In genomic region chrX:88115609-88116073, GRCm38 (mm10) we compare ENCODE assay signal across 9 mouse cellular contexts. TPM values are rescaled to one million over a fixed set of nuclear protein-coding genes. Genes with fewer than 3 reads are reported as not detected.
DNase-seq lines count a peak whose midpoint lies in the region; ATAC-seq and TF ChIP-seq lines count a peak whose summit lies in the region.
"Had no signal": no experiment of that assay in that cellular context is flagged by ENCODE, and none has a peak within 500 bp of the region (broad histone marks: within the 10 kb centered on the region; RNA-seq: fewer than 3 reads in every experiment).

Gene Il1rapl1 (minus strand): TSS chrX:88115645.

- ATAC-seq in cerebellum, adult (ENCODE audit: insufficient number of reproducible peaks, low FRiP score, low TSS enrichment), result peak; percentile 84
- ATAC-seq in embryonic facial prominence, embryonic 15.5 days (ENCODE audit: insufficient number of reproducible peaks, low FRiP score, low TSS enrichment, low read depth), result no peak
- peak; percentile 66 for ATAC-seq in midbrain, postnatal 0 days (ENCODE audit: low FRiP score)
- ATAC-seq in granulocyte monocyte progenitor cell, adult 5-6 weeks (replicated peaks; ENCODE audit: poor library complexity, severe bottlenecking), result no peak

- no peak within 1 kb of the TSS for H3K27ac ChIP-seq in embryonic facial prominence, embryonic 15.5 days (replicated peaks)
- peak within 1 kb of the TSS; percentile 51; the same call in 1 of the 2 replicates for H3K27ac ChIP-seq in midbrain, postnatal 0 days (ENCODE audit: low read depth, low read length)

- H3K9ac ChIP-seq in embryonic facial prominence, embryonic 15.5 days, result no peak within 1 kb of the TSS
- peak within 1 kb of the TSS; percentile 1 for H3K9ac ChIP-seq in midbrain, postnatal 0 days (replicated peaks; ENCODE audit: low read length, poor library complexity, severe bottlenecking)

- WGBS in embryonic facial prominence, embryonic 15.5 days, result 17% methylated on average over 12 of the region's 12 CpGs
- WGBS in midbrain, postnatal 0 days, result 29% methylated on average over 12 of the region's 12 CpGs

- no peak for DNase-seq in cerebellum, adult 11 months
- peak; percentile 60 for DNase-seq in Muller cell, postnatal 12 days (ENCODE audit: inconsistent ontology term)
- DNase-seq in layer of hippocampus, adult 9-11 months, result peak; percentile 27
- peak; percentile 70 for DNase-seq in midbrain, postnatal 0 days (ENCODE audit: low spot score)
- DNase-seq in urinary bladder, postnatal 25 days (ENCODE audit: low spot score), result no peak

- peak within 1 kb of the TSS; percentile 44 for H3K4me2 ChIP-seq in embryonic facial prominence, embryonic 15.5 days (replicated peaks)
- H3K4me2 ChIP-seq in midbrain, postnatal 0 days (ENCODE audit: low read depth, low read length, poor library complexity, severe bottlenecking), result peak within 1 kb of the TSS; percentile 48

- H3K36me3 ChIP-seq in embryonic facial prominence, embryonic 15.5 days, result no peaks in the 10 kb centered on the region
- no peaks in the 10 kb centered on the region for H3K36me3 ChIP-seq in midbrain, postnatal 0 days (ENCODE audit: insufficient read depth, low read length)

- TF ChIP-seq CTCF in midbrain, postnatal 0 days (IDR thresholded peaks at IDR 0.05), result peak; percentile 59

- H3K4me3 ChIP-seq in embryonic facial prominence, embryonic 15.5 days (replicated peaks), result peak within 1 kb of the TSS; percentile 44
- peak within 1 kb of the TSS; percentile 43 for H3K4me3 ChIP-seq in midbrain, postnatal 0 days (ENCODE audit: low read depth, low read length)

- no peaks in the 10 kb centered on the region for H3K9me3 ChIP-seq in embryonic facial prominence, embryonic 15.5 days (replicated peaks)
- H3K9me3 ChIP-seq in midbrain, postnatal 0 days (ENCODE audit: low read length), result no peaks in the 10 kb centered on the region

- no peaks in the 10 kb centered on the region for H3K4me1 ChIP-seq in embryonic facial prominence, embryonic 15.5 days
- no peaks in the 10 kb centered on the region for H3K4me1 ChIP-seq in midbrain, postnatal 0 days (ENCODE audit: insufficient read depth, low read length)

- no peaks in the 10 kb centered on the region for H3K27me3 ChIP-seq in embryonic facial prominence, embryonic 15.5 days
- no peaks in the 10 kb centered on the region for H3K27me3 ChIP-seq in midbrain, postnatal 0 days (ENCODE audit: insufficient read depth, low read length)

RNA-seq across cellular contexts. Expression of gene Il1rapl1, which starts in this region (rescaled TPM):
- 0.34 and 0.68 TPM in 2 replicates for polyA plus RNA-seq in embryonic facial prominence, embryonic 15.5 days (2015; fragmentation: Nextera tagmentation; extraction: Ambion mirVana)
- 9.7 and 13.5 TPM in 2 replicates for total RNA-seq in midbrain, postnatal 0 days (2014; rRNA removed)
- polyA plus RNA-seq in midbrain, postnatal 0 days (2015; fragmentation: Nextera tagmentation; extraction: Ambion mirVana), result 3.4 and 4.6 TPM in 2 replicates
- total RNA-seq in granulocyte monocyte progenitor cell, adult 5-6 weeks (2014; fragmentation: Nextera tagmentation), result not detected in 2 replicates
- total RNA-seq in granulocyte monocyte progenitor cell, adult 5-6 weeks (2017), result not detected in 2 replicates
- total RNA-seq: neutrophil, adult 5-6 weeks had no signal

Comparison
In these comparisons a context has a peak if more than half of its experiments do, and no peak if none do; other contexts are left out.
1. RNA of gene Il1rapl1 (total RNA-seq): 9.7 to 13.5 TPM in midbrain, postnatal 0 days; not detected in granulocyte monocyte progenitor cell, adult 5-6 weeks; every median in the first group is over 10 times any median in the second.
2. ATAC-seq: peak in cerebellum, adult (single experiment) and midbrain, postnatal 0 days (single experiment); none in embryonic facial prominence, embryonic 15.5 days (single experiment) and granulocyte monocyte progenitor cell, adult 5-6 weeks (single experiment).
3. DNase-seq: peak in Muller cell, postnatal 12 days (single experiment), layer of hippocampus, adult 9-11 months (single experiment) and midbrain, postnatal 0 days (single experiment); none in cerebellum, adult 11 months (single experiment) and urinary bladder, postnatal 25 days (single experiment).